Comparison of ENCODE assay signal across 8 mouse cellular contexts in genomic region chr11:76845275-76845980, GRCm38 (mm10). TPM values are rescaled to one million over a fixed set of nuclear protein-coding genes. Genes with fewer than 3 reads are reported as not detected.
DNase-seq lines count a peak whose midpoint lies in the region; ATAC-seq and TF ChIP-seq lines count a peak whose summit lies in the region.

No protein-coding gene starts in this region.

- no peak for TF ChIP-seq POLR2A in cerebellum, adult 2 months (IDR thresholded peaks at IDR 0.05; ENCODE audit: borderline replicate concordance, insufficient read depth, low read length)
- no peak for TF ChIP-seq POLR2A in myocyte (IDR thresholded peaks at IDR 0.05; ENCODE audit: insufficient read length, low read depth)

- peak overlapping the region; percentile 90 for H3K9ac ChIP-seq in forebrain, embryonic 12.5 days
- H3K9ac ChIP-seq in liver, embryonic 13.5 days, result peak overlapping the region; percentile 94

- DNase-seq in cerebellum, adult 2 months, result peak; percentile 48 to 51
- DNase-seq in induced T-regulatory cell, adult 2 months (ENCODE audit: low read depth), result peak; percentile 92
- DNase-seq in liver, embryonic 13.5 days, result no peak
- no peak for DNase-seq in ovary, postnatal 10 days (ENCODE audit: low spot score)

- peak overlapping the region; percentile 92 for H3K27ac ChIP-seq in cerebellum, adult 2 months (ENCODE audit: insufficient read depth, low read length)
- H3K27ac ChIP-seq in forebrain, embryonic 12.5 days, result no peak overlapping the region
- H3K27ac ChIP-seq in liver, embryonic 13.5 days, result peak overlapping the region; percentile 74

- under 1% methylated on average over 15 of the region's 15 CpGs for WGBS in cerebellum, adult 2 months
- 44% methylated on average over 15 of the region's 15 CpGs for WGBS in forebrain, embryonic 12.5 days
- WGBS in liver, embryonic 13.5 days (ENCODE audit: insufficient replicate concordance), result 22% methylated on average over 15 of the region's 15 CpGs

- peaks cover 41% of the 10 kb centered on the region for H3K79me2 ChIP-seq in myocyte (ENCODE audit: control insufficient read depth, insufficient read depth)

- H3K36me3 ChIP-seq in E14TG2a.4 (ENCODE audit: insufficient read depth, low read length) (no peaks in the 10 kb centered on the region), myocyte (ENCODE audit: control insufficient read depth, insufficient read depth) (no peaks in the 10 kb centered on the region)
- no peaks in the 10 kb centered on the region for H3K36me3 ChIP-seq in forebrain, embryonic 12.5 days (replicated peaks)
- H3K36me3 ChIP-seq in liver, embryonic 13.5 days, result no peaks in the 10 kb centered on the region

- peaks cover 6% of the 10 kb centered on the region; the same call in 1 of the 2 replicates for H3K9me3 ChIP-seq in E14TG2a.4 (ENCODE audit: low read length)
- no peaks in the 10 kb centered on the region for H3K9me3 ChIP-seq in forebrain, embryonic 12.5 days
- no peaks in the 10 kb centered on the region for H3K9me3 ChIP-seq in liver, embryonic 13.5 days (replicated peaks)

- no peaks in the 10 kb centered on the region for H3K27me3 ChIP-seq in cerebellum, adult 2 months (ENCODE audit: control insufficient read depth, insufficient read depth, low read length)
- H3K27me3 ChIP-seq in E14TG2a.4 (ENCODE audit: insufficient read depth, low read length) (peaks cover 52% of the 10 kb centered on the region), myocyte (ENCODE audit: control insufficient read depth, insufficient read depth, insufficient read length) (no peaks in the 10 kb centered on the region)
- H3K27me3 ChIP-seq in forebrain, embryonic 12.5 days, result no peaks in the 10 kb centered on the region; the same call in 1 of the 2 replicates
- peaks cover 13% of the 10 kb centered on the region; the same call in 1 of the 2 replicates for H3K27me3 ChIP-seq in liver, embryonic 13.5 days

- ATAC-seq in cerebellum, adult (ENCODE audit: insufficient number of reproducible peaks, low FRiP score, low TSS enrichment), result no peak
- ATAC-seq in forebrain, embryonic 12.5 days (ENCODE audit: low FRiP score), result no peak
- no peak for ATAC-seq in liver, embryonic 13.5 days (ENCODE audit: low read depth)

- no peak for TF ChIP-seq CTCF in cerebellum, adult 2 months (IDR thresholded peaks at IDR 0.05; ENCODE audit: borderline replicate concordance, insufficient read depth, low read depth, low read length)
- TF ChIP-seq CTCF in E14TG2a.4 (conservative IDR thresholded peaks at IDR 0.05; ENCODE audit: low read length), result no peak

- peak overlapping the region; percentile 99 for H3K4me2 ChIP-seq in forebrain, embryonic 12.5 days
- peak overlapping the region; percentile 99 for H3K4me2 ChIP-seq in liver, embryonic 13.5 days
- H3K4me2 ChIP-seq in myocyte (ENCODE audit: low read depth), result peak overlapping the region; percentile 98

- H3K4me3 ChIP-seq in cerebellum, adult 2 months (replicated peaks; ENCODE audit: insufficient read depth, low read depth, low read length), result peak overlapping the region; percentile 94
- H3K4me3 ChIP-seq in E14TG2a.4 (replicated peaks; ENCODE audit: low read length), result peak overlapping the region; percentile 86
- peak overlapping the region; percentile 94 for H3K4me3 ChIP-seq in forebrain, embryonic 12.5 days (replicated peaks)
- peak overlapping the region; percentile 93 for H3K4me3 ChIP-seq in liver, embryonic 13.5 days (replicated peaks)
- peak overlapping the region; percentile 49 for H3K4me3 ChIP-seq in myocyte

- no peaks in the 10 kb centered on the region; the same call in none of the 2 replicates for H3K4me1 ChIP-seq in cerebellum, adult 2 months (ENCODE audit: control insufficient read depth, insufficient read depth, low read length)
- H3K4me1 ChIP-seq in E14TG2a.4 (replicated peaks; ENCODE audit: low read depth, low read length), result peaks cover 12% of the 10 kb centered on the region
- peaks cover 36% of the 10 kb centered on the region for H3K4me1 ChIP-seq in forebrain, embryonic 12.5 days
- peaks cover 57% of the 10 kb centered on the region for H3K4me1 ChIP-seq in liver, embryonic 13.5 days (replicated peaks)

- peak overlapping the region; percentile 73 for H3ac ChIP-seq in myocyte (ENCODE audit: control insufficient read depth, insufficient read length)

TF ChIP-seq in myocyte, 11 proteins besides CTCF, POLR2A, EP300 and RAD21:
- TF ChIP-seq REST (IDR thresholded peaks at IDR 0.05; ENCODE audit: insufficient read depth, insufficient read length) (no peak), MAX (IDR thresholded peaks at IDR 0.05; ENCODE audit: low read depth) (no peak), CEBPB (IDR thresholded peaks at IDR 0.05; ENCODE audit: insufficient read depth, poor library complexity, severe bottlenecking) (no peak), SRF (IDR thresholded peaks at IDR 0.05; ENCODE audit: control insufficient read depth, insufficient read length, low read depth) (no peak), TCF3 (IDR thresholded peaks at IDR 0.05; ENCODE audit: insufficient read length, low read depth) (no peak), USF1 (IDR thresholded peaks at IDR 0.05; ENCODE audit: low read depth) (no peak), E2F4 (IDR thresholded peaks at IDR 0.05; ENCODE audit: insufficient read depth) (no peak), MYOD1 (IDR thresholded peaks at IDR 0.05; ENCODE audit: control insufficient read depth in 1 of 3, insufficient read length in 2 of 3, low read depth in 2 of 3) (no peak), POLR2AphosphoS2 (IDR thresholded peaks at IDR 0.05; ENCODE audit: insufficient read length, low read depth) (no peak), TCF12 (IDR thresholded peaks at IDR 0.05; ENCODE audit: insufficient read depth, poor library complexity, severe bottlenecking) (no peak), MYOG (IDR thresholded peaks at IDR 0.05; ENCODE audit: control insufficient read depth in 1 of 3, insufficient read depth in 1 of 3, insufficient read length in 2 of 3, low read depth in 2 of 3) (no peak)

RNA-seq across cellular contexts. Expression of gene Cpd, which starts 1.4 kb away (rescaled TPM):
- 28.5 and 31.8 TPM in 2 replicates for polyA plus RNA-seq in cerebellum, adult 2 months (2012; rRNA removed)
- 11.7 and 13.2 TPM in 2 replicates for polyA plus RNA-seq in forebrain, embryonic 12.5 days (2016; fragmentation: Nextera tagmentation; extraction: Ambion mirVana)
- 4.8 and 6.3 TPM in 2 replicates for polyA plus RNA-seq in liver, embryonic 13.5 days (2015; fragmentation: Nextera tagmentation; extraction: Ambion mirVana)
- 17.6 TPM for polyA plus RNA-seq in myocyte (2012; fragmentation: generic; extraction: Trizol)

RNA-seq across cellular contexts. Expression of gene Tmigd1, which starts 56.5 kb away (rescaled TPM):
- 0.33 TPM in 1 of 2 replicates, not detected in the other for polyA plus RNA-seq in cerebellum, adult 2 months (2012; rRNA removed)
- polyA plus RNA-seq in forebrain, embryonic 12.5 days (2016; fragmentation: Nextera tagmentation; extraction: Ambion mirVana), result not detected in 2 replicates
- not detected in 2 replicates for polyA plus RNA-seq in liver, embryonic 13.5 days (2015; fragmentation: Nextera tagmentation; extraction: Ambion mirVana)
- polyA plus RNA-seq in myocyte (2012; fragmentation: generic; extraction: Trizol), result not detected

Comparison
In these comparisons a context has a peak if more than half of its experiments do, and no peak if none do; other contexts are left out.
1. DNase-seq: peak in cerebellum, adult 2 months (2 of 2) and induced T-regulatory cell, adult 2 months (single experiment); none in liver, embryonic 13.5 days (single experiment) and ovary, postnatal 10 days (single experiment).
2. Peak in every context shown above with its lines, with median percentiles within 50 percentile points of each other: H3K4me3 ChIP-seq and H3K4me2 ChIP-seq.